Mouse (Mus musculus) bone marrow macrophage, adult 2 months (primary cell): ENCODE results near the gene Cacna1h.

Experiments used
- CTCF ChIP-seq: IDR thresholded peaks from 2 replicates; pipeline ENCODE4 v1.5.1; 2012; ENCODE audit warnings: low read depth, mild to moderate bottlenecking, low read length, moderate library complexity
- POLR2A ChIP-seq: IDR thresholded peaks from 2 replicates; pipeline ENCODE4 v1.6.1; 2012; ENCODE audit warnings: mild to moderate bottlenecking, low read depth, low read length, borderline replicate concordance

DNA sequence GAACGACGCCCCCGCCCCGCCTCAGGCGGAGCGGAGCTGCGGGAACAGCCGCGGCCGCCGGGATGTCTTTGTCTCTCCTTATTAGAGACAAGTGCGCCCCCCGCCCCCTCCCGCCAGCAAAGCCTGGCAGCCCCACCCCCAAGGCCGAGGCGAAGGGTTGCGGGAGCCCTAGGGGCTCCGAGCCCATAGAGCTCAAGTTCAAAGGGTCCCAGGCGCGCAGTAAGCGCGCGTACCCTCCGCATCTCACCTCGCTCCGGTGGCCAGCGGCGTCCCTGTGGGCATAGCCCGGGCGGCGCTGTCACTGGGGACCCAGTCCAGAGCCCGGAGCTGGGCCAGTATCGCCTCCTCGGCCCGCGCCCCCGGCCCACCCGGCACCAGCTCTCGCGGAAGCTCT is 363 bp downstream of the Cacna1h start:
- TF ChIP-seq POLR2A (no peak), CTCF (no peak)
